Mouse (Mus musculus) retina, embryonic 14.5 days (tissue): ENCODE results near the gene Dusp3.
A peak's percentile ranks its signal among the peaks of the same experiment; 100 is the strongest.

ENCODE experiments used
- DNase-seq: peaks from one replicate; pipeline ENCODE4 v3.0.0-alpha.2; 2015; ENCODE audit warnings: low spot score

Gene Dusp3

GRCm38 (mm10) chr11:101974181-101974580 is 12.6 kb downstream of the Dusp3 start:
- DNase-seq, result no peak

GRCm38 (mm10) chr11:101973496-101973895 is 13.3 kb downstream of the Dusp3 start:
- DNase-seq, result no peak

GRCm38 (mm10) chr11:101972651-101973050 is 14.2 kb downstream of the Dusp3 start:
- no peak for DNase-seq

GRCm38 (mm10) chr11:101972097-101972496 is 14.7 kb downstream of the Dusp3 start:
- DNase-seq, result no peak

- peak; percentile 53 for DNase-seq
Measured at GRCm38 (mm10) chr11:101971410-101971809, 15.4 kb downstream of the Dusp3 start.

- DNase-seq, result no peak
Measured at GRCm38 (mm10) chr11:101969835-101970234, 17.0 kb downstream of the Dusp3 start.

GRCm38 (mm10) chr11:101968791-101969190 is 18.0 kb downstream of the Dusp3 start:
- peak; percentile 95 for DNase-seq

GRCm38 (mm10) chr11:101968311-101968710 is 18.5 kb downstream of the Dusp3 start:
- DNase-seq, result no peak

GRCm38 (mm10) chr11:101966965-101967614 is 19.7 kb downstream of the Dusp3 start, which contains the start of gene Sost:
Gene Sost (minus strand): TSS chr11:101967015.
- DNase-seq, result no peak

GRCm38 (mm10) chr11:101965553-101965952 is 21.3 kb downstream of the Dusp3 start:
- DNase-seq, result no peak

GRCm38 (mm10) chr11:101964647-101965046 is 22.2 kb downstream of the Dusp3 start:
- DNase-seq, result no peak

- DNase-seq, result peak; percentile 63
Measured at GRCm38 (mm10) chr11:101963473-101964291, 23.1 kb downstream of the Dusp3 start.

GRCm38 (mm10) chr11:101963043-101963442 is 23.8 kb downstream of the Dusp3 start:
- DNase-seq, result no peak

- no peak for DNase-seq
Measured at GRCm38 (mm10) chr11:101957476-101957875, 29.3 kb downstream of the Dusp3 start.

GRCm38 (mm10) chr11:101953441-101953840 is 33.4 kb downstream of the Dusp3 start:
- DNase-seq, result no peak

GRCm38 (mm10) chr11:101952541-101953341 is 34.1 kb downstream of the Dusp3 start:
- DNase-seq, result no peak

- no peak for DNase-seq
Measured at GRCm38 (mm10) chr11:101950021-101950420, 36.8 kb downstream of the Dusp3 start.

GRCm38 (mm10) chr11:101946525-101946924 is 40.3 kb downstream of the Dusp3 start:
- peak; percentile 73 for DNase-seq

GRCm38 (mm10) chr11:101943055-101943454 is 43.8 kb downstream of the Dusp3 start:
- no peak for DNase-seq

GRCm38 (mm10) chr11:101937108-101937507 is 49.7 kb downstream of the Dusp3 start:
- peak; percentile 58 for DNase-seq

- peak; percentile 49 for DNase-seq
Measured at GRCm38 (mm10) chr11:101936421-101936820, 50.4 kb downstream of the Dusp3 start.

- DNase-seq, result no peak
Measured at GRCm38 (mm10) chr11:101935743-101936142, 51.1 kb downstream of the Dusp3 start.
